Mouse (Mus musculus) left cerebral cortex, postnatal 10 days (tissue): Measurements from ENCODE around the gene Mlxipl. TPM values are rescaled to one million over a fixed set of nuclear protein-coding genes. Genes with fewer than 3 reads are reported as not detected.
"Not testable (repeated sequence)": the region's sequence is repeated elsewhere in the genome, so short reads cannot be mapped to it uniquely, and the experiment has no call there.

Source experiments
- DNase-seq, 2 experiments: peaks; one replicate each; pipeline ENCODE4 v3.0.0; 2021 to 2022; ENCODE audit warnings: low spot score in 2 of 2, mixed read lengths in 1 of 2; ENCODE audit errors: extremely low spot score in 1 of 2
- intact Hi-C: fragments of 180-260 bp; cut with DNase I; formaldehyde crosslinking; loops from one replicate; pipeline ENCODE4 v1.15.1; 2025
- total RNA-seq, 2 experiments: library from RNA; stranded (reverse); gene quantifications; 2 replicates each; pipeline ENCODE4 v1.2.3; 2021

Gene Mlxipl
- total RNA-seq = 1 to 10 TPM; 3.6 to 4.0 TPM

- no peak for DNase-seq
- intact Hi-C loops = no loop called here
Measured at GRCm38 (mm10) chr5:135089653-135090052, at the start of gene Mlxipl. Gene Mlxipl (plus strand): TSS chr5:135089890.

- intact Hi-C loops = no loop called here
- DNase-seq = peak in 1 of 2 experiments; percentile 54
Measured at GRCm38 (mm10) chr5:135040059-135040458, 49.6 kb upstream of the Mlxipl start.

GRCm38 (mm10) chr5:135040777-135041176, 48.9 kb upstream of the Mlxipl start:
- intact Hi-C loops = no loop called here
- DNase-seq = peak in 1 of 2 experiments; percentile 47

GRCm38 (mm10) chr5:135042105-135042788, 47.4 kb upstream of the Mlxipl start:
- DNase-seq = peak in 1 of 2 experiments; percentile 50
- intact Hi-C loops = no loop called here

GRCm38 (mm10) chr5:135044575-135044974, 45.1 kb upstream of the Mlxipl start:
- intact Hi-C loops = no loop called here
- no peak for DNase-seq

- intact Hi-C loops = no loop called here
- no peak for DNase-seq
Measured at GRCm38 (mm10) chr5:135048539-135048938, 41.2 kb upstream of the Mlxipl start.

GRCm38 (mm10) chr5:135049268-135049667, 40.4 kb upstream of the Mlxipl start:
- DNase-seq, intact Hi-C loops: not testable (repeated sequence)

GRCm38 (mm10) chr5:135053356-135053755, 36.3 kb upstream of the Mlxipl start:
- intact Hi-C loops = no loop called here
- no peak for DNase-seq

- intact Hi-C loops = loop anchor here (5.0 kb wide), 1 partner anchor 42 kb away; the partner anchor contains the start of gene Stx1a
- DNase-seq = peak; percentile 98 to 99
Measured at GRCm38 (mm10) chr5:135063629-135064381, 25.9 kb upstream of the Mlxipl start, which contains the start of gene Dnajc30. Gene Dnajc30 (plus strand): TSS chr5:135064202.

- DNase-seq = no peak
- intact Hi-C loops = loop anchor here (5.0 kb wide), 1 partner anchor 42 kb away; the partner anchor contains the start of gene Stx1a
Measured at GRCm38 (mm10) chr5:135064382-135064766, 25.3 kb upstream of the Mlxipl start.

- not testable (repeated sequence) for DNase-seq
- intact Hi-C loops = loop anchor here (5.0 kb wide), 1 partner anchor 43 kb away; the partner anchor contains the start of gene Stx1a
Measured at GRCm38 (mm10) chr5:135064909-135065446, 24.7 kb upstream of the Mlxipl start, which contains the start of gene Bud23. Gene Bud23 (minus strand): TSS chr5:135064959.

GRCm38 (mm10) chr5:135066008-135066407, 23.7 kb upstream of the Mlxipl start:
- intact Hi-C loops = no loop called here
- DNase-seq = no peak

- intact Hi-C loops = no loop called here
- no peak for DNase-seq
Measured at GRCm38 (mm10) chr5:135070448-135070847, 19.2 kb upstream of the Mlxipl start.

GRCm38 (mm10) chr5:135072061-135072460, 17.6 kb upstream of the Mlxipl start:
- no peak for DNase-seq
- intact Hi-C loops = no loop called here

GRCm38 (mm10) chr5:135072720-135073119, 17.0 kb upstream of the Mlxipl start:
- intact Hi-C loops = no loop called here
- DNase-seq = no peak

GRCm38 (mm10) chr5:135073349-135074150, 16.1 kb upstream of the Mlxipl start:
- intact Hi-C loops = no loop called here
- DNase-seq = peak in 1 of 2 experiments; percentile 57

- intact Hi-C loops = loop anchor here (5.0 kb wide), 1 partner anchor 58 kb away; no protein-coding TSS in a partner anchor
- no peak for DNase-seq
Measured at GRCm38 (mm10) chr5:135075655-135076054, 14.0 kb upstream of the Mlxipl start.

GRCm38 (mm10) chr5:135076368-135076767, 13.3 kb upstream of the Mlxipl start:
- intact Hi-C loops = loop anchor here (5.0 kb wide), 1 partner anchor 59 kb away; no protein-coding TSS in a partner anchor
- peak in 1 of 2 experiments; percentile 45 for DNase-seq
